Mouse (Mus musculus): Measurements from ENCODE around the gene Zdhhc7.

Zdhhc7 gene

DNA sequence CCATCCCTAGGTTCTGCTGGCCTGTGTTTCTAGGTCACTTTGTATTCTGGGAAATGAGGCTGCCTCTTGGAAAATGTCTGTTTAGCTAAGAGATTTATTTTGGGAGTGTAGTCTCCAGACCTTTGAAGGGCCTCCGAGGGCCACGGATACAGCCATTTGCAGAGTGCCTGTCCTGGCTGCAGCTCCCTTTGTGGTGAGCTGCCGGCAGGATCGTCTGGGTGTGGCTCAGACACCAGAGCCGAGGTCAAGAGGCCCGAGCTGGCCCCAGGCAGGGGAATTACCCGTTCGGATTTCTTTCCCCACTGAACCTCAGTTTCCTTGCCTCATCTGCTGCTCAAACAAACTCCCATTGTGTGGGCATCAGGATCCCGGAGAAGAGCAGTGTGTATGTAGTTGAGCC lies 65.2 kb downstream of the Zdhhc7 start:
- no peak for DNase-seq (ENCODE audit: low spot score in 2 of 2)

DNA sequence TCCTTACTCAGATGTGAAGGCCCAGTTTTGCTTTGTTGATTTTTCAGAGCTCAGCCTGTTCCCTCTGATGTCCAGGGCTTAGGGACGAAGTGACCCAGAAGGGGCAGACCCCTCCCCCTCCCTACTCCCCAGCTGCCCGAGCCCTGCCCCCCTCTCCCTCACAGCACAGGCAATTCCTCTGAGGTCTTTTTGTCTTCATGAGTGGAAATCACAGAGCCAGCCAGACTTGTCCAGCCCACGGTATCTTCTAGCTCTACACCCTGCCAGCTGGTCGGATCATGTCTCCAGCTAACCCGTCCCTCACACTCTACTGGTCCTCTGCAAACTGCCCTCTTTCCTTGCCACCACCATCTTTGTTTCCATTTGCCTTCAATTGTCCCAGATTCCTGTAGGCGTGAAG lies 66.8 kb downstream of the Zdhhc7 start:
- no peak for DNase-seq (ENCODE audit: low spot score in 2 of 2)

DNA sequence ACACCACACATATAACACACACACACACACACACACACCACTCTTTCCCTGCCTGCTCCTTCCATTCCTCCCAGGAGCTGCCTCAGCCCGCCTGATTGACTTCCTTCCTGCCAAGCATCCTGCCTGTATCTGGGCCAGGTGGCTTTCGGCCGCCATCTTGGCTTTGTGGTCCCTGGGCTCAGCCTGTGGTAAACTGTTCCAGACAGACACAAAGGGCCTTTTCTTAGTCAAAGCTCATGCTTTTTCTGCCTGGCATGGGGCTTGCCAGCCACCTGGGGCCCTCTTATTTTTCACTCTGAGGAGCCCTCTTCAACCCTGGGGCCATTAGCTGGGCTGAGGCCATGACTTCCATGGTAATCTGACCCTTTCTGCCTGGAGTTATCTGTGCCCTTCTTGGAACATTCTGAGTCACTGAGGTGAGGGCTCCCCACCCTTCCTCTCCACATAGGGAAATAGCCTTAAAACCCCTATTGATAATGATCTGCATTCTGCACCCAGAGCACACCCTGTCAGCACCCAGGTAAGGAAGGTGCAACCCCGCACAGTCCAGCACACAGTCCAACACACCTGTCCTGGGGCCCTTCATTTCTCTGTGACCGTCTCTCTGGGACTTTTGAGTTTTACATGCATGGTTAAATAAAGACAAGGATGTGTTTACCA lies 68.6 kb downstream of the Zdhhc7 start:
- DNase-seq (ENCODE audit: low spot score in 2 of 2): no peak

Measured in natural killer cell, adult 2 months (primary cell).